Mouse (Mus musculus): ENCODE data around the gene Aff2.

The Aff2 gene

GRCm38 (mm10) chrX:69360238-69361054, at the start of gene Aff2:
Gene Aff2, plus strand, starts transcription at chrX:69360294.
- peak; percentile 66 to 69 for DNase-seq

- DNase-seq = peak; percentile 55 to 68
Measured at GRCm38 (mm10) chrX:69337296-69337695, 22.8 kb upstream of the Aff2 start.

GRCm38 (mm10) chrX:69355621-69356020, 4.5 kb upstream of the Aff2 start:
- no peak for DNase-seq

- peak; percentile 13 to 40 for DNase-seq
Measured at GRCm38 (mm10) chrX:69359360-69359759, 734 bp upstream of the Aff2 start.

GRCm38 (mm10) chrX:69359885-69360237, 233 bp upstream of the Aff2 start:
- DNase-seq = no peak

- peak in 1 of 2 experiments; percentile 8 for DNase-seq
Measured at GRCm38 (mm10) chrX:69361055-69361558, 1.0 kb downstream of the Aff2 start.

- peak; percentile 2 to 3 for DNase-seq
Measured at GRCm38 (mm10) chrX:69364198-69364597, 4.1 kb downstream of the Aff2 start.

GRCm38 (mm10) chrX:69373341-69373740, 13.2 kb downstream of the Aff2 start:
- no peak for DNase-seq

GRCm38 (mm10) chrX:69389738-69390137, 29.6 kb downstream of the Aff2 start:
- peak; percentile 19 to 23 for DNase-seq

- no peak for DNase-seq
Measured at GRCm38 (mm10) chrX:69415043-69415442, 54.9 kb downstream of the Aff2 start.

- DNase-seq = no peak
Measured at GRCm38 (mm10) chrX:69438422-69438821, 78.3 kb downstream of the Aff2 start.

GRCm38 (mm10) chrX:69441937-69442336, 81.8 kb downstream of the Aff2 start:
- DNase-seq = peak in 1 of 2 experiments; percentile 58

GRCm38 (mm10) chrX:69460896-69461295, 100.8 kb downstream of the Aff2 start:
- DNase-seq = peak; percentile 5 to 39

GRCm38 (mm10) chrX:69502061-69502460, 142.0 kb downstream of the Aff2 start:
- no peak for DNase-seq

- no peak for DNase-seq
Measured at GRCm38 (mm10) chrX:69518040-69518575, 158.0 kb downstream of the Aff2 start.

GRCm38 (mm10) chrX:69540811-69541210, 180.7 kb downstream of the Aff2 start:
- no peak for DNase-seq

- DNase-seq = no peak
Measured at GRCm38 (mm10) chrX:69579903-69580459, 219.9 kb downstream of the Aff2 start.

- peak; percentile 58 to 76 for DNase-seq
Measured at GRCm38 (mm10) chrX:69608793-69609192, 248.7 kb downstream of the Aff2 start.

GRCm38 (mm10) chrX:69663038-69663437, 302.9 kb downstream of the Aff2 start:
- DNase-seq = no peak

GRCm38 (mm10) chrX:69666145-69666677, 306.1 kb downstream of the Aff2 start:
- DNase-seq = no peak

GRCm38 (mm10) chrX:69675691-69676090, 315.6 kb downstream of the Aff2 start:
- no peak for DNase-seq

GRCm38 (mm10) chrX:69698840-69699239, 338.7 kb downstream of the Aff2 start:
- DNase-seq = no peak

GRCm38 (mm10) chrX:69738972-69739371, 378.9 kb downstream of the Aff2 start:
- DNase-seq = no peak
